Mouse (Mus musculus): ENCODE results near the gene Celf6. TPM values are rescaled to one million over a fixed set of nuclear protein-coding genes. Genes with fewer than 3 reads are reported as not detected.

Gene Celf6
- polyA plus RNA-seq, 2 experiments = 0.02 TPM; not detected in 1

DNA sequence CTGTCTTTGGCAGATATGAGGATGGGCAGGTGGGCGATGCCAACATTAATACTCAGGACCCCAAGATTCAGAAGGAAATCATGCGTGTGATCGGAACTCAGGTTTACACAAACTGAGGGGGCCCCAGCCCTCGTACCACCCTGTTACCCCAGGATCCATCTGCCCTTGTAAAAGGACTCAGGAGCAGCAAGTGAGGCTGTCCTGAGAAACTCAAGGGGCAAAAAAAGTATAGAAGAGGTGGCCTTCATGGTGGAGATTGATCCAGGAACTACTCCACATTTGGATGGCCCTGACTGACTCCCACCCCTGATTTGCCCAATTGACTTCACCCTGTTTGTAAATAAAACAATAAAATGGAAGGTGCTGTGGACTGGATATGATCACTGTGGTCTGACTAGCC, 72.2 kb downstream of the Celf6 start:
- H3K4me2 ChIP-seq (ENCODE audit: low read depth) = no peak overlapping the region
- H3K9me3 ChIP-seq (ENCODE audit: control insufficient read depth, low read length) = no peaks in the 10 kb centered on the region
- DNase-seq (ENCODE audit: low read depth in 3 of 3, low spot score in 3 of 3) (no peak), ATAC-seq (ENCODE audit: insufficient read depth) (no peak)
- no peak overlapping the region for H3K27ac ChIP-seq
- 76% methylated on average over 4 of the region's 4 CpGs for WGBS (ENCODE audit: insufficient replicate concordance)
- no peak for TF ChIP-seq EP300 (IDR thresholded peaks at IDR 0.05; ENCODE audit: low read depth)
- TF ChIP-seq CTCF (IDR thresholded peaks at IDR 0.05; ENCODE audit: low read depth) = no peak
- no peak overlapping the region for H3K9ac ChIP-seq (replicated peaks)
- no peak overlapping the region for H3K4me3 ChIP-seq (ENCODE audit: insufficient read depth in 1 of 2, low read depth in 2 of 2, low read length in 2 of 2)
- peaks cover 9 to 12% of the 10 kb centered on the region in 2 experiments for H3K4me1 ChIP-seq (replicated peaks; ENCODE audit: control insufficient read depth in 2 of 2, insufficient read depth in 2 of 2, low read length in 1 of 2)
- H3K27me3 ChIP-seq (ENCODE audit: control insufficient read depth, insufficient read depth, low read length) = no peaks in the 10 kb centered on the region; the same call in 1 of the 2 replicates
- no peaks in the 10 kb centered on the region for H3K36me3 ChIP-seq (replicated peaks; ENCODE audit: control insufficient read depth, insufficient read depth, low read depth)

DNA sequence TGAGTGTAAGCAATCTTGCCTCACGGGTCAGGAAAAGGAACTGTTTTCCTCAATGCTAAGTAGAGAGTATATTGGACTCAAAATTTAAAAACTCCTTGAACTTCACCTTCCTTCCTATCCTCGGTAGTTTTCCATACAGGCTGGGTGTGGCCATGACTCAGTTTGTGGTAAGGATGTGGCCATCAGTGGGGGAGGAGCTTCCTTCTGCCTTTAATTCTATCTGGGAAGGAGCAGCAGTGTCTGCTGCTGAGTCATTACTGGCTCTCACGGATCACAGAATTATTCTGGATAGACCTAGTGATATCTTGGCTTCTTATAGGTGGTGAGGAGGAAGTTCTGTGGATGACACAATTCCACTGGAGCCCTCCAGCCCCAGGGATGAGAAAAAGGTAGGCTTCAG, 75.7 kb downstream of the Celf6 start:
- ATAC-seq (ENCODE audit: insufficient read depth) (peak; percentile 24; the same call in 1 of the 2 replicates), DNase-seq (ENCODE audit: low read depth in 3 of 3, low spot score in 3 of 3) (peak in 2 of 3 experiments; percentile 59 to 62)
- Histone ChIP-seq H3K27me3 (ENCODE audit: control insufficient read depth, insufficient read depth, low read length) (peaks cover 25% of the 10 kb centered on the region), H3K27ac (no peak overlapping the region), H3K4me3 (ENCODE audit: insufficient read depth in 1 of 2, low read depth in 2 of 2, low read length in 2 of 2) (no peak overlapping the region), H3K4me1 (replicated peaks; ENCODE audit: control insufficient read depth in 2 of 2, insufficient read depth in 2 of 2, low read length in 1 of 2) (peaks cover 9 to 15% of the 10 kb centered on the region in 2 experiments), H3K9ac (replicated peaks) (no peak overlapping the region), H3K4me2 (ENCODE audit: low read depth) (peak overlapping the region; percentile 2), H3K9me3 (ENCODE audit: control insufficient read depth, low read length) (no peaks in the 10 kb centered on the region), H3K36me3 (replicated peaks; ENCODE audit: control insufficient read depth, insufficient read depth, low read depth) (no peaks in the 10 kb centered on the region)
- TF ChIP-seq CTCF (IDR thresholded peaks at IDR 0.05; ENCODE audit: low read depth) (no peak), EP300 (IDR thresholded peaks at IDR 0.05; ENCODE audit: low read depth) (peak; percentile 15; the same call in 1 of the 2 replicates)
- WGBS (ENCODE audit: insufficient replicate concordance) = 4% methylated on average over 3 of the region's 3 CpGs

DNA sequence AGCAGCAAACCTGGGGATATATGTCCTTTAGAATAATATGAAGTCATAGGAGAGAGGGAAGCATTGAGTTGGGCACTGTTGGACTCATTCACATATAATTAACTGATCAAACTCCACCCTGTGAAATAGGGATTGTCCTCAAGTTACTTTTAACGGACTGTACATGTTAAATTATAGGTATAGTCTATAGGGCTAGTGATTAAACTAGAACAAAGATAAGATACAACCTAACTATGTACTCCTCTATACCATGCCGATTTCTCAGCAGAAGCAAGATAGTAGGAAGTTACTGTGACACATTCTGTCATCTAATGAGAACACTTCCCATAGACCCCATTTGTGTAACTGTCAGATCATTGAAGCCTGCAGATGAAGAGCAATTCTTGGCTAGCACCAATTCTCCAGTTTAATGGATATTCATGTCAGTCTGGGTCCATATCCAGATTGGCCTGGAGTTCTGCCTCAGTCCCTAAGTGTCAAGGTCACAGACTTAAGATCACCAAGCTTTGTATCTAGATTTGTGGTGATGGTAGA, 76.8 kb downstream of the Celf6 start:
- no peak overlapping the region for H3K27ac ChIP-seq
- no peaks in the 10 kb centered on the region for H3K36me3 ChIP-seq (replicated peaks; ENCODE audit: control insufficient read depth, insufficient read depth, low read depth)
- no peak overlapping the region for H3K4me3 ChIP-seq (ENCODE audit: insufficient read depth in 1 of 2, low read depth in 2 of 2, low read length in 2 of 2)
- no peak overlapping the region for H3K4me2 ChIP-seq (ENCODE audit: low read depth)
- peaks cover 9 to 20% of the 10 kb centered on the region in 2 experiments for H3K4me1 ChIP-seq (replicated peaks; ENCODE audit: control insufficient read depth in 2 of 2, insufficient read depth in 2 of 2, low read length in 1 of 2)
- TF ChIP-seq CTCF (IDR thresholded peaks at IDR 0.05; ENCODE audit: low read depth) (no peak), EP300 (IDR thresholded peaks at IDR 0.05; ENCODE audit: low read depth) (no peak)
- H3K9ac ChIP-seq (replicated peaks) = no peak overlapping the region
- peaks cover 33% of the 10 kb centered on the region for H3K27me3 ChIP-seq (ENCODE audit: control insufficient read depth, insufficient read depth, low read length)
- no peak for ATAC-seq (ENCODE audit: insufficient read depth)
- no peak for DNase-seq (ENCODE audit: low read depth in 3 of 3, low spot score in 3 of 3)
- WGBS (ENCODE audit: insufficient replicate concordance) = 52% methylated on average over 2 of the region's 2 CpGs
- no peaks in the 10 kb centered on the region for H3K9me3 ChIP-seq (ENCODE audit: control insufficient read depth, low read length)

DNA sequence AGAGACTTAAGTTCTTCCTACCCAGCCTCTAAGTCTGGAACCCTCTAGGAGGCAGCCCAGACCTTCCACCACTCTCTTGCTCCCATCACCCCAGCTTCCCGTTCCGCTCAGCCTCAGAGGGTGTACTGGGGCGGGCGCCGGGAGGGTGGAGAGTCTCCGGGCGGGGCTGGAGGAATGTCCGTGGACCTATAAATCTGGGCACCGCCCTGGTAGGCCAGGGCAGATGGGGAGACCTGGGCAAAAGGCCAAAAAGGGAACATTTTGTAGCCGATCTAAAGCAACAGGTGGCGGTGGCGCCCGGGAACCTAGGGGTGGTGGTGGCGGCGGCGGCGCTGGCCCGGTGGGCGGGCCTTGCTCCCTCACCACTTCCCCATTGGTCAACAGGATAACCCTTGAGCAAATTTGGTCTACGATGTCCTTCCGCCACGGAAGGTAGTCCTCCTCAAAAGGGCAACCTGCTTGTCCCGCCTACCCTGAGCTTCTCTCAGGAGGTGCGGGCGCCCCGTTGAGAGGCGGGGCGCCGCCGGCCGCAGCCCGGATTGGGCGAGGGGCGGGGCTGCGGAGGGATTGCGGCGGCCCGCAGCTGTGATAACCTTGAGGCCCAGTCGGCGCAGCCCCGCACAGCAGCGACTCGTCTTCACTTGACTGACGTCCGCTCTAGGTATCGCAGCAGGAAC, 78.4 kb downstream of the Celf6 start, which contains the start of gene Pkm:
Pkm (plus strand) TSS at position 411 of the 677 bp plus-strand sequence.
- Histone ChIP-seq H3K27ac (no peak within 1 kb of the TSS), H3K9me3 (ENCODE audit: control insufficient read depth, low read length) (no peaks in the 10 kb centered on the region), H3K4me1 (replicated peaks; ENCODE audit: control insufficient read depth in 2 of 2, insufficient read depth in 2 of 2, low read length in 1 of 2) (peaks cover 10 to 25% of the 10 kb centered on the region in 2 experiments), H3K27me3 (ENCODE audit: control insufficient read depth, insufficient read depth, low read length) (peaks cover 33% of the 10 kb centered on the region), H3K4me3 (ENCODE audit: insufficient read depth in 1 of 2, low read depth in 2 of 2, low read length in 2 of 2) (peak within 1 kb of the TSS; percentile 62 to 63), H3K4me2 (ENCODE audit: low read depth) (peak within 1 kb of the TSS; percentile 77), H3K9ac (replicated peaks) (peak within 1 kb of the TSS; percentile 39), H3K36me3 (replicated peaks; ENCODE audit: control insufficient read depth, insufficient read depth, low read depth) (no peaks in the 10 kb centered on the region)
- ATAC-seq (ENCODE audit: insufficient read depth) (peak; percentile 84), DNase-seq (ENCODE audit: low read depth in 3 of 3, low spot score in 3 of 3) (peak; percentile 83 to 85 (median 84))
- under 1% methylated on average over 46 of the region's 46 CpGs for WGBS (ENCODE audit: insufficient replicate concordance)
- TF ChIP-seq EP300 (IDR thresholded peaks at IDR 0.05; ENCODE audit: low read depth) (no peak), CTCF (IDR thresholded peaks at IDR 0.05; ENCODE audit: low read depth) (no peak)

Other genes starting within 250 kb of the Celf6 start
- 0.70 and 1.1 TPM in 2 replicates for gene Bbs4, start 224.4 kb upstream of the Celf6 start, polyA plus RNA-seq (2012; rRNA removed)
- 1.6 and 2.5 TPM in 2 replicates for gene Bbs4, start 224.4 kb upstream of the Celf6 start, polyA plus RNA-seq (2014; fragmentation: Nextera tagmentation; extraction: Ambion mirVana)
- gene Arih1, start 91.3 kb upstream of the Celf6 start, polyA plus RNA-seq (2012; rRNA removed) = 9.1 and 11.6 TPM in 2 replicates
- gene Arih1, start 91.3 kb upstream of the Celf6 start, polyA plus RNA-seq (2014; fragmentation: Nextera tagmentation; extraction: Ambion mirVana) = 5.8 and 6.7 TPM in 2 replicates
- 14.5 and 17.5 TPM in 2 replicates for gene Hexa, start 38.4 kb upstream of the Celf6 start, polyA plus RNA-seq (2012; rRNA removed)
- gene Hexa, start 38.4 kb upstream of the Celf6 start, polyA plus RNA-seq (2014; fragmentation: Nextera tagmentation; extraction: Ambion mirVana) = 29.1 and 32.0 TPM in 2 replicates
- gene Tmem202, start 38.1 kb upstream of the Celf6 start, polyA plus RNA-seq (2012; rRNA removed) = 0.03 TPM in 1 of 2 replicates, not detected in the other
- gene Tmem202, start 38.1 kb upstream of the Celf6 start, polyA plus RNA-seq (2014; fragmentation: Nextera tagmentation; extraction: Ambion mirVana) = 0.13 TPM in 1 of 2 replicates, not detected in the other
- gene Parp6, start 39.4 kb downstream of the Celf6 start, polyA plus RNA-seq (2012; rRNA removed) = 5.2 and 5.3 TPM in 2 replicates
- gene Parp6, start 39.4 kb downstream of the Celf6 start, polyA plus RNA-seq (2014; fragmentation: Nextera tagmentation; extraction: Ambion mirVana) = 1.9 and 2.6 TPM in 2 replicates
- gene Pkm, start 78.5 kb downstream of the Celf6 start, polyA plus RNA-seq (2012; rRNA removed) = 87.9 and 108 TPM in 2 replicates
- gene Pkm, start 78.5 kb downstream of the Celf6 start, polyA plus RNA-seq (2014; fragmentation: Nextera tagmentation; extraction: Ambion mirVana) = 119 and 131 TPM in 2 replicates
- 0.06 and 0.12 TPM in 2 replicates for gene Gramd2, start 102.2 kb downstream of the Celf6 start, polyA plus RNA-seq (2012; rRNA removed)
- gene Gramd2, start 102.2 kb downstream of the Celf6 start, polyA plus RNA-seq (2014; fragmentation: Nextera tagmentation; extraction: Ambion mirVana) = not detected in 2 replicates
- 1.4 and 1.8 TPM in 2 replicates for gene Senp8, start 172.8 kb downstream of the Celf6 start, polyA plus RNA-seq (2012; rRNA removed)
- 3.1 and 4.0 TPM in 2 replicates for gene Senp8, start 172.8 kb downstream of the Celf6 start, polyA plus RNA-seq (2014; fragmentation: Nextera tagmentation; extraction: Ambion mirVana)
- 2.5 and 2.6 TPM in 2 replicates for gene Myo9a, start 173.0 kb downstream of the Celf6 start, polyA plus RNA-seq (2012; rRNA removed)
- 3.5 and 3.6 TPM in 2 replicates for gene Myo9a, start 173.0 kb downstream of the Celf6 start, polyA plus RNA-seq (2014; fragmentation: Nextera tagmentation; extraction: Ambion mirVana)

Data from liver, embryonic 14.5 days (tissue).